Mouse (Mus musculus) E14TG2a.4 (cell line): Measurements from ENCODE around the gene Ptprm.

Experiments used
- CTCF ChIP-seq: conservative IDR thresholded peaks from 2 replicates; pipeline ENCODE4 v1.5.1; 2014; ENCODE audit warnings: low read length
- NANOG ChIP-seq: IDR thresholded peaks from 2 replicates; pipeline ENCODE4 v1.6.1; 2014; ENCODE audit warnings: borderline replicate concordance, low read length, mixed read lengths
- POU5F1 ChIP-seq: IDR thresholded peaks from 2 replicates; pipeline ENCODE4 v1.6.1; 2014; ENCODE audit warnings: low read length, borderline replicate concordance

GRCm38 (mm10) chr17:67362131-67362530, 7.9 kb upstream of the Ptprm start:
- TF ChIP-seq CTCF (no peak), POU5F1 (no peak), NANOG (no peak)
